Mouse (Mus musculus): ENCODE measurements around the gene Gm10197. TPM values are rescaled to one million over a fixed set of nuclear protein-coding genes. Genes with fewer than 3 reads are reported as not detected.
"Not testable (repeated sequence)": the region's sequence is repeated elsewhere in the genome, so short reads cannot be mapped to it uniquely, and the experiment has no call there.

Gene Gm10197
- polyA plus RNA-seq, 1 experiment from 2014 or later, result not detected

DNA sequence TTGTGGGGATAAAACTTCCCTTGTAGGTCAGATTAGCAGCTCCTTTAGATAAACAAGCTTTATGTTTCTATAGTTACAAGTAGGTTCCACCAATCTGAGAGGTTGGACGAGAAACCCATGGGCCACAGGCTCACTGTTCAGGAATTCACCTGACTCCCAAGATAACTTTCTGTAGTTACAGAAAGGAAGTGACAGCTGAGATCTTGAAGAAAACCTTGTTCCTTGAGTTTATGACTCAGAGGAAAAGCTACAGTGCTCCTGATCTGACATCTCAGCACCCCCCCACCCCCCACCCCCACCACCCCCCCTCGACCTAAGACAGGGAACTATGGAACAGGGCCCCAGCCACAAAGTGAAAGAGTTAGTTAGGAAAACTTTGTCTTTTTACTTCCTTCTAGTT is 34.2 kb upstream of the Gm10197 start:
- ATAC-seq (ENCODE audit: insufficient number of reproducible peaks, low FRiP score), result no peak
- 42% methylated on average over 2 of the region's 2 CpGs for WGBS

DNA sequence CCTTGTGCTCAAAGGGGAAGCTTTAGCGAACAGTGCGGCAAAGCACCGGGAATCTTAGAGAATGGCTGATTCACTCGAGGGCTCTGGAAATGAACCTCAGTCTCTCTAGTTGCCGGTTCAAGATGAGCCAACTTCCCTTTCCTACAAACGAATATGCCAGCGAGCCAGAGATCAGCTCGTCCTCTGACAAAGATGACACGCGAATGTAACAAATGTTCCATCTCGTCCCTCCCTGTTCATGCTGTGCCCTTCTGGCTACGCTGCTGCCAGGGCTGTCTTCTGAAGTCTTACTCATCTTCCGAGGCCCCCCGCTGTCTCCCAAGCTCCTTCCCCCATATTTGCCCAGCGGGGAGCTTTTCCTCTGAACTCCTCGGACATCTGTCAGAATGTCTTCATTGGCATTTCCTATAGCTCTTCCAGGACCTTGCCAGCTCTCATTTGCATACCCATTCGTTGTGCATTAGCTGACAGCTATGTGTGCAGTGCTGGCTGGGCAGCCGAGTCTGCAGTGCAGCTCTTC is 33.3 kb upstream of the Gm10197 start:
- Histone ChIP-seq H3K4me1 (replicated peaks) (peaks cover 15% of the 10 kb centered on the region), H3K36me3 (no peaks in the 10 kb centered on the region), H3K9me3 (replicated peaks) (no peaks in the 10 kb centered on the region), H3K4me2 (no peak overlapping the region), H3K27ac (ENCODE audit: poor library complexity, severe bottlenecking) (no peak overlapping the region), H3K9ac (no peak overlapping the region), H3K4me3 (no peak overlapping the region), H3K27me3 (replicated peaks) (no peaks in the 10 kb centered on the region)
- WGBS, result 83% methylated on average over 18 of the region's 18 CpGs
- ATAC-seq (ENCODE audit: insufficient number of reproducible peaks, low FRiP score), result no peak

More for the DNA sequence above, 34.2 kb upstream of the Gm10197 start:
- Histone ChIP-seq H3K4me3 (no peak overlapping the region), H3K9ac (no peak overlapping the region), H3K36me3 (no peaks in the 10 kb centered on the region), H3K4me1 (replicated peaks) (peaks cover 21% of the 10 kb centered on the region), H3K4me2 (no peak overlapping the region), H3K27me3 (replicated peaks) (no peaks in the 10 kb centered on the region), H3K27ac (ENCODE audit: poor library complexity, severe bottlenecking) (no peak overlapping the region), H3K9me3 (replicated peaks) (no peaks in the 10 kb centered on the region)

DNA sequence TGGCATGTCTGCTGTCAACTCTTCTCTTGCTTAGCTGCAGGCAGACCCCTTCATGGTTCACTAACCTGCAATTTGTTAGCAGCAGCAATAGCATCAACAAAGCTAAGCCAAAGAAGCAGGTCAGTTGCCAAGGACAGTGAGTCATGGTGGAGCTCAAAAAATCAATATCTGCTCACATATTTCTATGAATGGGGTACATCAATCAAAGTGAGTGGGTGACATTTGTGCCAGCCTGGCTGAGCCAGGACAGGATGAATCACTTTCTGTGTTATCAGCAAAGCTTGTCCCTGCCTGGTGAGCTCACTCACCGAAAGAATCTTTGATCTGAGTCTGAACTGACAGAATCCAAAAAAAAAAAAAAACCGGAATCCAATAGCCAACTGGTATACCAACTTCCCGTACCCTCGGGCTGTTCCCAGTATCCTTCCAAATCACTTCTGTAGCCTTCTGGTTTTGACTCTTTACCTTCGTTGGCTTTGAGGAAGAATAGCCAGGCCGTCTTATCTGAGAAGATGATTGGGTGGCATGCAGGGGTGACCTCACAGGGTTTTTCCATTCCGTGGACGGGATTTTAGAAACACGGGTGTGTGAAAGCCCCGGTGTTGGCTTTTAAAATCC is 32.8 kb upstream of the Gm10197 start:
- H3K9ac ChIP-seq, result no peak overlapping the region
- no peak overlapping the region for H3K27ac ChIP-seq (ENCODE audit: poor library complexity, severe bottlenecking)
- H3K4me1 ChIP-seq (replicated peaks), result peaks cover 9% of the 10 kb centered on the region
- no peak overlapping the region for H3K4me3 ChIP-seq
- no peak overlapping the region for H3K4me2 ChIP-seq
- ATAC-seq (ENCODE audit: insufficient number of reproducible peaks, low FRiP score), result no peak
- 80% methylated on average over 10 of the region's 10 CpGs for WGBS
- no peaks in the 10 kb centered on the region for H3K9me3 ChIP-seq (replicated peaks)
- no peaks in the 10 kb centered on the region for H3K36me3 ChIP-seq
- no peaks in the 10 kb centered on the region for H3K27me3 ChIP-seq (replicated peaks)

DNA sequence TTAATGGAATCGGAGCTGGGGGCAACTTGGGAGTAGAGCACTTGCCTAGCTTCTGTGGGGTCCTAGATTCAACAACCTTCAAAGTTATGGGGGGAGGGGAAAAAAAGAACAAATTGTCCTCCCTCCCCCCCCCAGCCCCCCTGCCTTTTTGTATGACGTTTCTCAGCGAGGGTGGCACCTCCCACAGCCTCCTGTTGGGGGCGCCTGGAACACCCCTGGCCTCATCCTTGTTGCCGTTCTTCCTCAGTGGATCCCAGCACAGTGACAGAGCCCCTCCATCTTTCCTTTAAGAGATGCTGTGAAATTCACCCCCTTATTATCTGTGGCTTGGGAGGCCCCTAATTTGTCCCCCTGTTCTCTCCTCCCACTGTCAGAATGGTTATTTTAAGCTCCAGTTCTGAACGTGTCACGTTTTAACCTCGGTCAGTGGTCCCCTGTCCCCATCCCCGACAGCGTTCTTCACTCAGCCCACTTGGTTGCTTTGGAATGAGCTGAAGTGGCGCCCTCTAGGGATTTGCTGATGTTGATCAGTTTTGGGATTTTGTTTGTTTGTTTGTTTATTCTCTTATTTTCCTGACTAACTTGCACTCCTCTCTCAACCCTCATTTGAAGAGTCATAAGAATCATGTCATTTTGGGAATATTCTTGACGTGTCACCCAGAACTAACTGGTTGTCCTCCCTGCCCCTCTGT is 31.3 kb upstream of the Gm10197 start:
- Histone ChIP-seq H3K4me2 (no peak overlapping the region), H3K27me3 (replicated peaks) (no peaks in the 10 kb centered on the region), H3K36me3 (no peaks in the 10 kb centered on the region), H3K27ac (ENCODE audit: poor library complexity, severe bottlenecking) (no peak overlapping the region), H3K9ac (no peak overlapping the region), H3K4me3 (no peak overlapping the region), H3K9me3 (replicated peaks) (no peaks in the 10 kb centered on the region), H3K4me1 (replicated peaks) (peaks cover 9% of the 10 kb centered on the region)
- ATAC-seq (ENCODE audit: insufficient number of reproducible peaks, low FRiP score), result no peak
- 45% methylated on average over 12 of the region's 12 CpGs for WGBS

DNA sequence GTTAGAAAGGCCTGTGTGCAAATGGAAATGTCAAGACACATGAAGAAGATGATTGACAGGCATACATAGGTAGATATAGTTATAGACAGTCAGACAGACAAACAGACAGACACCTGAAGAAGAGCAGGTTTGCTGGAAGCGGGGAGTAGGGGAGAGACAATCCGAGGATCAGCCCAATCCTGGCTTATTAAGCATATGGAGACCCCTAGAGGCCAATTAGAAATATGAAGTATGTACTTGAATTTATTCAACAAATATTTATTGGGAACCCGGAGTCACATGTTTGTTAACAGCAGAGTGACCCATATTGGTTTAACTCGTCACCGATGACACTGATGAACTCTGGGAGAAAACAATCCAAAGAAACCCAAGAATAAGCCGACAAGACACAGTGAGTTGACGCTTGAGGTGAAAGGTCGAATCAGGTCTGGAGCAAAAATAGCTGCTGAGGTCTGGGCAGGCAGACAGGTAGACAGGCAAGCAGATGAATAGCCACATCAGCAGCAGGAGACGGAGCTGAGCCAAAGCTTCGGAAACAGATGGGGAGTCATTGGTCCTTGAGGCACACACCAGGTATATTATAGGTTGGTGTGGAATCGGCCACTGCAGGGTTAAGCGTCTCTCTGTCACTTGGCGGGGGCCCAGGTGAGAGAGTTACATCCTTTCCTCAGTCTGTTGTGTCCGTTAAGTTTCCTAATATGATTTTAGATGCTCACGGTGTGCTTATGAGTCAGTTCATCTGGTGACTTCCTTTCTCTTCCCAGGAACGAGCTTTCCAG is 29.0 kb upstream of the Gm10197 start:
- WGBS, result 77% methylated on average over 16 of the region's 16 CpGs

DNA sequence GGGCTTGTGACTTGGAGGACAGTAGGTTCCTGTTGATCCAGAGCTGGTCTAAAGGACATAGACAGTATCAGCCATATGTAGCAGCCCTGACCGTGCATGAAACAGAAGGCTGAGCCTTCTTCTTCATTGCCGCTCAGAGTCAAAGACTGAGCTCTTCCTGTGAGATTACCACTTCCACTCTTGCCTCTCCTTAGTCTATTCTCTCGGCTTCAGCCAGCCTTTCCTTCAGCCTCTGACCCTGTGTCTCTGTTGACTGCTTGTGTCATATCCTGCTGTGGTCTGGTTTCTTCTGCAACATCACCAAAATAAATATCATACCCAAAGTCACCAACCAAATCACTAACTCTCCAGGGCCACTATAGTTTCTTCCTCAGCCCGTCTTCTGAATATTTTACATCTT is 27.6 kb upstream of the Gm10197 start:
- ATAC-seq (ENCODE audit: insufficient number of reproducible peaks, low FRiP score), result no peak
- Histone ChIP-seq H3K4me1 (replicated peaks) (no peaks in the 10 kb centered on the region; the same call in 1 of the 2 replicates), H3K9ac (no peak overlapping the region), H3K4me2 (no peak overlapping the region), H3K27me3 (replicated peaks) (no peaks in the 10 kb centered on the region), H3K4me3 (no peak overlapping the region), H3K9me3 (replicated peaks) (no peaks in the 10 kb centered on the region), H3K27ac (ENCODE audit: poor library complexity, severe bottlenecking) (no peak overlapping the region), H3K36me3 (no peaks in the 10 kb centered on the region)
- WGBS, result 68% methylated on average over 4 of the region's 4 CpGs

More for the DNA sequence above, 29.0 kb upstream of the Gm10197 start:
- no peak overlapping the region for H3K4me2 ChIP-seq
- no peak overlapping the region for H3K4me3 ChIP-seq
- no peaks in the 10 kb centered on the region for H3K9me3 ChIP-seq (replicated peaks)
- no peaks in the 10 kb centered on the region for H3K4me1 ChIP-seq (replicated peaks)
- no peaks in the 10 kb centered on the region for H3K27me3 ChIP-seq (replicated peaks)
- H3K27ac ChIP-seq (ENCODE audit: poor library complexity, severe bottlenecking), result no peak overlapping the region
- no peak for ATAC-seq (ENCODE audit: insufficient number of reproducible peaks, low FRiP score)
- no peaks in the 10 kb centered on the region for H3K36me3 ChIP-seq
- H3K9ac ChIP-seq, result no peak overlapping the region

DNA sequence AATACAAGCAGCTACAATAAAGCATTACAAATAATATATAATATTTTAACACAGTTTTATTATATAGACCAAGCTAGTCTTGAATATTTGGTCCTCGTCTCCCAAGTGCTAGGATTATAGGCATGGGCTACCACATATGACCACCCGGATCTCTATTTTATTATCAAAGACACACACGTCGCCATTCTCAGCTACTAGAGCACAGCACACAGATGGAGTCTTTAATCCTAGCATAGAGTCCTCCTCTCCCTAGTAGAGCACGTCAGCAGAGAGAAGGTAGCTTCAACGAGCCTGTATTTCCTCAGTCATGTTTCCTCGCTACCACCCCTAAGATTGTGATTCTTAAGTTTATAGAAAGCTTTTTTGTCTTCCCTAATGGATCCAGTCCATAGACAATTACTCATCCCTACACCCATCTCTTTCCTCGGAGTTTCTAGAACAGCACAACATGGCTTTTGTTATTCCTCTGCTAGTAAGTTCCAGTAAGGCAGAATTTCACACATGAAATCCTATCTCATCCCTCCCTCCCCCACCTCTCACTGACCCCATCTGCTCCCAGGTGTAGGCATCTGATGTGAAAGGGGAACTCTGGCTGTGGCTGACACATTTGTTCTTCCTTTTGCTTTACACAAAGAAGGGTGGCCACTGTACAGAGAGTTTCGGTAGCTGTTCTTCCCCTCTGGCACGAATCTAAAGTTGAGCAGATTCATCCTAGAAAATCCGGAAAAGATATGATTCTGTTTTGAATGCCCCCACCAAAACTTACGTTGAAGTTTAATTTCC is 26.1 kb upstream of the Gm10197 start:
- no peaks in the 10 kb centered on the region for H3K9me3 ChIP-seq (replicated peaks)
- no peak for ATAC-seq (ENCODE audit: insufficient number of reproducible peaks, low FRiP score)
- H3K27ac ChIP-seq (ENCODE audit: poor library complexity, severe bottlenecking), result no peak overlapping the region
- H3K4me3 ChIP-seq, result no peak overlapping the region
- H3K4me2 ChIP-seq, result no peak overlapping the region
- no peaks in the 10 kb centered on the region for H3K36me3 ChIP-seq
- no peaks in the 10 kb centered on the region for H3K27me3 ChIP-seq (replicated peaks)
- no peak overlapping the region for H3K9ac ChIP-seq
- 70% methylated on average over 12 of the region's 12 CpGs for WGBS
- H3K4me1 ChIP-seq (replicated peaks), result no peaks in the 10 kb centered on the region; the same call in 1 of the 2 replicates

DNA sequence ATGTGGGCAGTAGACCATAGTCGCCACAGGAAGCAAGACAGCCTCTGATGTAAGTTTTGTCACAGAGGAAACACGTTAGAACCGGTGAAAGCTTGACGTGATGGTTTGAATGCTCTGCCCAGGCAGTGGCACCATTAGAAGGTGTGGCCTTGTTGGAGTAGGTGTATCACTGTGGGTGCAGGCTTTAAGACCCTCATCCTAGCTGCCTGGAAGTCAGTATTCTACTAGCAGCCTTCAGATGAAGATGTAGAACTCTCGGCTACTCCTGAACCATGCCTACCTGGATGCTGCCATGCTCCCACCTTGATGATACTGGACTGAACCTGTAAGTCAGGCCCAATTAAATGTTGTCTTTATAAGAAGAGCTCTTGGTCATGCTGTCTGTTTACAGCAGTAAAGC is 24.2 kb upstream of the Gm10197 start:
- WGBS, result 59% methylated on average over 5 of the region's 5 CpGs
- ATAC-seq (ENCODE audit: insufficient number of reproducible peaks, low FRiP score), result not testable (repeated sequence)

DNA sequence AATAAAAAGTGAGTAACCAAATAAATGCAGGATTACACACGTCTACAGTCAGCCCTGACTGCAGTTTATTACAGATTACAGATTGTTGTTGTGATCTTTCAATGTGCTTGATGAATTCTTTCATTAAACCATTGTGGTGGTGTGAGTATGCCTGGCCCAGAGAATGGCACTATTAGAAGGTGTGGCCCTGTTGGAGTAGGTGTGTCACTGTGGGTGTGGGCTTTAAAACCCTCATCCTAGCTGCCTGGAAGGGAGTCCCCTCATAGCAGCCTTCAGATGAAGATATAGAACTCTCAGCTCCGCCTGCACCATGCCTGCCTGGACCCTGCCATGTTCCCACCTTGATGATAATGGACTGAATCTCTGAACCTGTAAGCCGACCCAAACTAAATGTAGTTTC is 23.4 kb upstream of the Gm10197 start:
- H3K27ac ChIP-seq (ENCODE audit: poor library complexity, severe bottlenecking); H3K4me2 ChIP-seq; ATAC-seq (ENCODE audit: insufficient number of reproducible peaks, low FRiP score); H3K4me3 ChIP-seq; H3K9me3 ChIP-seq (replicated peaks); H3K27me3 ChIP-seq (replicated peaks); H3K36me3 ChIP-seq; H3K9ac ChIP-seq; H3K4me1 ChIP-seq (replicated peaks): not testable (repeated sequence)
- WGBS, result 71% methylated on average over 3 of the region's 3 CpGs

More for the DNA sequence above, 24.2 kb upstream of the Gm10197 start:
- H3K9me3 ChIP-seq (replicated peaks); H3K27ac ChIP-seq (ENCODE audit: poor library complexity, severe bottlenecking); H3K27me3 ChIP-seq (replicated peaks); H3K4me2 ChIP-seq; H3K4me3 ChIP-seq; H3K4me1 ChIP-seq (replicated peaks); H3K36me3 ChIP-seq: not testable (repeated sequence)
- 0 out of 2 replicates have a peak overlapping the region, but pooled peaks have one; percentile 2 for H3K9ac ChIP-seq

DNA sequence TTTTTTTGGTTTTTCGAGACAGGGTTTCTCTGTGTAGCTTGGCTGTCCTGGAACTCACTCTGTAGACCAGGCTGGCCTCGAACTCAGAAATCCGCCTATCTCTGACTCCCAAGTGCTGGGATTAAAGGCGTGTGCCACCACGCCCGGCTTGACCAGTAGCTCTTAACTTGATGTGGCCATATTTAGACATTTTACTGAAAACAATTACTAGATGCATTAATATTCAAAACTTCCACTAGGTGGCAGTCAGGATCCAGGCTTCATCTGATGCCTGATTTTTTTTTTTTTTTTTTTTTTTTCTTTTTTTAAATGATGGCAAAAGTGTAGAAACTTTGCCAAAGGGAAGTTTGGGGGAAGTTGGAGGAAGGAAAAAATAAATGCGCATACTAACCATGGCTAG is 23.0 kb upstream of the Gm10197 start:
- H3K27ac ChIP-seq (ENCODE audit: poor library complexity, severe bottlenecking), result no peak overlapping the region
- no peak overlapping the region for H3K9ac ChIP-seq
- H3K9me3 ChIP-seq (replicated peaks), result no peaks in the 10 kb centered on the region
- no peak overlapping the region for H3K4me2 ChIP-seq
- H3K27me3 ChIP-seq (replicated peaks), result no peaks in the 10 kb centered on the region
- H3K36me3 ChIP-seq, result no peaks in the 10 kb centered on the region
- WGBS, result 12% methylated on average over 7 of the region's 7 CpGs
- ATAC-seq (ENCODE audit: insufficient number of reproducible peaks, low FRiP score), result no peak
- peaks cover 5% of the 10 kb centered on the region for H3K4me1 ChIP-seq (replicated peaks)
- no peak overlapping the region for H3K4me3 ChIP-seq

DNA sequence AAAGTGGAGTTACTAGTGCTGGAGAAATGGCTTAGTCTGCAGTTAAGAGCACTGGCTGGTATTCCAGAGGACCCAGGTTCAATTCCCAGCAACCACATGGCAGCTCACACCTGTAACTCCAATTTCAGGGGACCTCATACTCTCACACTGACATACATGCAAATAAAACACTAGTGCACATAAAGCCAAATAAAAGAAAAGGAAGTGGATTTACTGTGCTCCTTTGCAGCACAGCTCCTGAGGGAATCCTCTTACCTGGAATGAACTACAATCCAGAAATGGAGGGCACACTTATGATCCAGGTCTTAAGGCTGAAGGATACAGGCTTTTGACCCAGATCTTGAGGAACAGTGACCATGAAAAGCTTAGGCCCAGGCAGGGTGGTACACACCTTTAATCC is 22.1 kb upstream of the Gm10197 start:
- Histone ChIP-seq H3K9me3 (replicated peaks) (no peaks in the 10 kb centered on the region), H3K4me2 (no peak overlapping the region), H3K4me1 (replicated peaks) (peaks cover 9% of the 10 kb centered on the region), H3K36me3 (peaks cover 3% of the 10 kb centered on the region), H3K27ac (ENCODE audit: poor library complexity, severe bottlenecking) (no peak overlapping the region), H3K27me3 (replicated peaks) (no peaks in the 10 kb centered on the region), H3K9ac (no peak overlapping the region), H3K4me3 (no peak overlapping the region)
- ATAC-seq (ENCODE audit: insufficient number of reproducible peaks, low FRiP score), result no peak

All from heart, embryonic 12.5 days (tissue).